Mouse (Mus musculus) bone marrow macrophage, adult 2 months (primary cell): ENCODE results near the gene Pcyt1a.

Experiments used
- CTCF ChIP-seq: IDR thresholded peaks from 2 replicates; pipeline ENCODE4 v1.5.1; 2012; ENCODE audit warnings: low read depth, mild to moderate bottlenecking, low read length, moderate library complexity
- POLR2A ChIP-seq: IDR thresholded peaks from 2 replicates; pipeline ENCODE4 v1.6.1; 2012; ENCODE audit warnings: mild to moderate bottlenecking, low read depth, low read length, borderline replicate concordance

DNA sequence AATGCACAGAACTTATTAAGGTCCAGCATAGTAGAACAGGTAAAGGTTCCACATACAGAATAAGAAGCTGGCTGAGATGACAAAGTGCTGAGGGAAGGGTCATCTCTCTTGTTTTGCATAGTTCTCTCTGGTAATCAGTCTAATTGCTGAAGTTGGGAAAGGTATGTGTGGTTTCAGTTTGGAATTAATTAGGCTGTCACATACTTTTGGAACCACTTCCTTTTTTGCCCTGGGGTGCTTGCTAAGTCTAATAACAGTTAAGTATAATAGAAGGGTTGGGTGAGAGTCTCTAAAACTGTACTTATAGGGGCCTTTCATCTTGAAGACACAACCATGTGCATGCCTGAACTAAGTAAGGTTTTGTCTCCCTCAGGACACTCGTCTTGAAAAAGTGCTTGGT is 5.9 kb downstream of the Pcyt1a start:
- no peak for TF ChIP-seq CTCF
- TF ChIP-seq POLR2A: no peak
